Mouse (Mus musculus) c-Kit-positive CD71-positive TER-119-positive erythroid progenitor cells, embryonic 14.5 days (primary cell): Measurements from ENCODE around the gene Bcl2.

Source experiments
- DNase-seq: peaks from one replicate; pipeline ENCODE4 v3.0.0-alpha.2; 2013; ENCODE audit warnings: low spot score

The Bcl2 gene

GRCm38 (mm10) chr1:106585349-106585748 is 128.7 kb downstream of the Bcl2 start:
- no peak for DNase-seq

- DNase-seq: no peak
Observed at GRCm38 (mm10) chr1:106584824-106585223, 129.2 kb downstream of the Bcl2 start.

GRCm38 (mm10) chr1:106584273-106584672 is 129.8 kb downstream of the Bcl2 start:
- no peak for DNase-seq

- no peak for DNase-seq
Observed at GRCm38 (mm10) chr1:106583245-106584241, 130.5 kb downstream of the Bcl2 start.

- no peak for DNase-seq
Observed at GRCm38 (mm10) chr1:106582810-106583209, 131.3 kb downstream of the Bcl2 start.

GRCm38 (mm10) chr1:106581812-106582211 is 132.3 kb downstream of the Bcl2 start:
- no peak for DNase-seq

GRCm38 (mm10) chr1:106579768-106580167 is 134.3 kb downstream of the Bcl2 start:
- DNase-seq: no peak

GRCm38 (mm10) chr1:106572506-106572905 is 141.6 kb downstream of the Bcl2 start:
- DNase-seq: no peak

GRCm38 (mm10) chr1:106570870-106571269 is 143.2 kb downstream of the Bcl2 start:
- DNase-seq: no peak

- DNase-seq: no peak
Observed at GRCm38 (mm10) chr1:106570366-106570765, 143.7 kb downstream of the Bcl2 start.

- no peak for DNase-seq
Observed at GRCm38 (mm10) chr1:106569674-106570073, 144.4 kb downstream of the Bcl2 start.

GRCm38 (mm10) chr1:106568868-106569267 is 145.2 kb downstream of the Bcl2 start:
- no peak for DNase-seq

- no peak for DNase-seq
Observed at GRCm38 (mm10) chr1:106567506-106567905, 146.6 kb downstream of the Bcl2 start.

GRCm38 (mm10) chr1:106566120-106567086 is 147.7 kb downstream of the Bcl2 start:
- DNase-seq: no peak

- DNase-seq: no peak
Observed at GRCm38 (mm10) chr1:106565238-106565637, 148.8 kb downstream of the Bcl2 start.

GRCm38 (mm10) chr1:106564436-106564835 is 149.6 kb downstream of the Bcl2 start:
- no peak for DNase-seq

GRCm38 (mm10) chr1:106562751-106563150 is 151.3 kb downstream of the Bcl2 start:
- no peak for DNase-seq

- DNase-seq: no peak
Observed at GRCm38 (mm10) chr1:106561085-106561760, 152.9 kb downstream of the Bcl2 start.

GRCm38 (mm10) chr1:106560105-106560504 is 154.0 kb downstream of the Bcl2 start:
- no peak for DNase-seq

- DNase-seq: no peak
Observed at GRCm38 (mm10) chr1:106559116-106559605, 154.9 kb downstream of the Bcl2 start.

- DNase-seq: no peak
Observed at GRCm38 (mm10) chr1:106555498-106556168, 158.4 kb downstream of the Bcl2 start.
